Mouse (Mus musculus) erythroid progenitor cell, adult 5-6 weeks (primary cell): ENCODE data around the gene AC134908.4. TPM values are rescaled to one million over a fixed set of nuclear protein-coding genes. Genes with fewer than 3 reads are reported as not detected.

ENCODE experiments used
- ATAC-seq: replicated peaks from 2 replicates; pipeline ENCODE4 v1.8.0; 2016; ENCODE audit warnings: moderate number of reproducible peaks, mild to moderate bottlenecking, moderate TSS enrichment, inconsistent platforms; ENCODE audit not compliant: poor library complexity, low FRiP score, severe bottlenecking
- total RNA-seq, 2 experiments: library from RNA; stranded (forward) in 1 of 2; stranded (reverse) in 1 of 2; fragments of 150-400 nt in 1 of 2; fragments of 186-747, 209-891 nt in 1 of 2; gene quantifications; 2 replicates each; pipeline versions ENCODE4 v1.2.3 to v1.2.4; 2015 to 2017; ENCODE audit warnings: low replicate concordance in 2 of 2

Gene AC134908.4
- total RNA-seq, 2 experiments from 2014 or later: not detected

DNA sequence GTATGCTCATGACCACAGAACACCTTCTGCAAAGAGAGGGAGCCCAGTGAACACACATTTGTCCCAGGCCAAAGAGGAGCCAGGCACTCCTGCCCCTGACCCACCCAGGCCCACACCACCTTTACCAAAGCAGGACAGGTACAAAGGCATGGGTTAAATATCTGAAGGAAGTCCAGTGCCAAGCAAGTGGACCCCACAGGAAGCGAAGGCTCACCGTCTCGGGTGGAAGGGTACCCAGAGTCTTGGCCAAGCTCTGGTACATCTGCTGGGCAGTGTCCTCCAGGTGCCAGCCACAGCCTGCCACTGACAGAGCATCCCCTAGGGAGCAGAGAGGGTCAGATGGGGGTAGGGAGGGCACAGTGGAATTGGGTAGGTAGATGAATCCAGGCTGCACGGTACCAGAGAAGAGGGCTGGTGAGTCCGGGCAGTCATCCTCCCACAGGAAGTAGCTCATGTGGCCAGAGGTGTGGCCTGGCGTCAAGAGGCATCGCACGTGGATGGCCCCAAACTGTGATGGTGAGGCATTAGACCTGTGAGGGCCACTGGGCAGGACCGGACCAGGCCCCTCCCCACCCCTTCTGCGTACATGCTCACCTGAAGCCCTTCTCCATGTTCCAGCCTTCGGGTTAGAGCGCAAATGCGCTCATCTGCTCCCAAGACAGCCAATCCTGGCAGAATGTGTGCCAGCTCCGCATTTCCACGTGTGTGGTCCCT, 11.4 kb downstream of the AC134908.4 start:
- no peak for ATAC-seq

DNA sequence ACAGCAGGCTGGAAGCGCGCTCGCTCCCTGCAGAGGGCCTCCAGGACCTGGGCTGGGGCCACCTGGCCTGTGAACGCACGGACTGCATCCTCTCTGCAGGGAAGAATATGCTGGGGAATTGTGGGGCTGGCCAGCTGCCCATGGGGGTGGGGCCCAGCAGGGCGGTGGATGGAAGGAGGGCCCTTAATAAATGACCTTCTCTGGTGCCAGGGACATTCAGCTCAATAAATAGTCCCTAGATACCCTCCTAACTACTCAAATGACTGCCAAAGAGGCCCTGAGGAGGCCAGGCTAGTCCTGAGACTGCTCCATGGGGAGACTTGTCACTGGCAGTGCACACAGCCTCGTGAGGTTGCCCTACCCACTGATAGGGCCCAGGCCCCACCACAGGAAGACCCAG, 12.4 kb downstream of the AC134908.4 start:
- no peak for ATAC-seq

DNA sequence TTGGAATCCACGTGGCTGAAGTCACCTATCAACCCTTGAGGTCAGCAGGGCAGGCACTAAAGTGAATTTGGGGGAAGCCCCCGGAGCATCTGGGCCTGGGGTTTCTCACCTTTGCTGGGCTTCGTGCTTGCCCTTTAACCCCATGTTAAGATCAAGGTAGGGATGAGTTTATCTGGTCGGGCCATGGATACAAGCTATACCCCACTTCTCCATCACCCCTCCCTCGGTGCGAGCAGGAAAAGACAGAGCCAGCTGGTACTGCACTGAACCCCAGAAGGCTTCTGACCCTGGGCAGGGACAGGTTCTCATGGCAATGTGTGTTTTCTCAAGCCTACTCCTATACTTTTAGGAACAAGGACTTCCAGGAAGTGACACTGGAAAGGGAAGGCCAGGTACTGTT, 14.1 kb downstream of the AC134908.4 start:
- no peak for ATAC-seq

DNA sequence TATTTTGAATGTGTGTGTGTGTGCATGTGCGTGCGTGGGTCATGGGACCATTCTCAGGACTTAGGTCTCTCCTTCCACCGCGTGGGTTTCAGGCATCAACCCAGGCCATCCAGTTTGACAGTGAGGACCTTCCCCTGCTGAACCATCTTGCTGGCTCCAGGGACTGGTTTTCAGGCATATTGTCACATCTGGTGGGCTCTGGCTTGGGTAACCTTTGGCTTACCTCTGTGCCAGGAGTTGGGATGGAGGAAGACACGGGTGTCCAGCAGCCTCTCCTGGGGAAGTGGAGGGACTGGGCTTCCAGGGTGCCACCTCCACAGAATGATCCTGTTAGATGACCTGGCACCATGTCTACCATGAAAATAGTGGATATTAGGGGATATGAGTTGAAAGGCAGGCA, 17.5 kb downstream of the AC134908.4 start:
- no peak for ATAC-seq

DNA sequence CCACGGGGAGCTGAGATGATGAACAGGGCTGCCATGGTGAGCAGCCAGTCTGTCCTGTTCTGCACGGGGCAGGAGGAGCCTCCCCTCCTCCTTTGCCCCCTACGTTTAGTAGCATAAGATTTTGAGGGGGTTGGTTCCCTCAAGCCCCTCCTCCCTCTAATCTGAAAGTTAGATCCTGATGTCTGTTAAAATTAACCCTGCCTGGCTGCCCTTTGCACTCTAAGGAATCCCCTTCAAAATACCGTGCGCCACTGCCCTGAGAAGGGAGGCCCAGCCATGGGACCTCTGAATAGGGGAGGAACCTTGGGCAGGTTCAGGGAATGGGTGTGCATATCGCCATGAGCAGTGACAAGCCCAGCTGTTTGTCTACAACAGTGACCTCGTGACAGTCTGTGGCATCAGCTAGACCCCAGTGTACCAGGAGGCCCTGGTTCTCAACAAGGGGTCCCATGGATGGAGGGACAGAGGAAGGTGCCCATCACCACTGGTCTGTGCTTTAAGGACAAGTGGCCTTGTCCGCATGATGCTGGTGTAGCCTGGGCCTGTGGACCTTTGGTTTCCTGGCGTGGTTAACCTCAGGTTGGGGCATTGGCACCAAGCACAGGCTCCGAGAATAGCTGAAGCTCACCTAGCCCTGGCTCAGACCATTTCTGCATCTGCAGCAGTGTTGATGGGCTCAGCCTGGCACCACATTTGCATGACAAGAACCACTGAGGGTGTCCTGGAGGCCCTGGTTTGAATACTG, 20.0 kb downstream of the AC134908.4 start:
- ATAC-seq: no peak

DNA sequence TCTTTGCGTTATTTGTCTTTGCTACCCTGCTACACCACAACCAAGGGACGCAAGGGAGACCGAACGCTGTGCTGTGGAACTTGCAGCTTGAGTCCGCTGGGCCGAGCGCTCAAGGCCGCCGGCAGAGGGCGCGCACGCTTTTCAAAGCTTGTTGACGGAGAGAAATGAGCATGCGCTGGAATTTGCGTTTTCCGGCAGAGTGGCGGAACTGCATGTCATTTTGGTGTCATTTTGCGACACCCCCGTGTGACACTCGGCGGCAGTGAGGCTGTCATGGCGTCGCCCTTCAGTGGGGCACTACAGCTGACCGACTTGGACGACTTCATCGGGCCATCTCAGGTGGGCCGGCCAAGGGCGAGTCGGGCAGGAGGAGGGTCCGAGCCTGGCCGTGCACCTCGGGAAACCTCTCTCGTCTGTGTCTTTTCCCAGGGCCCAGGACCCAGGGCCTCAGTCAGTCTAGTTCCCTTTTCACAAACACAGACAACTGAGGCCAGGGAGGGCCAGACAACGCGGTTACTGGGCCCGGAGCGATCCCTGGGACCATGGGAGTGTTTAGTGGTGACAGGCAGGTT, 21.8 kb downstream of the AC134908.4 start, which contains the start of gene Narfl:
Narfl (plus strand) TSS at position 228 of the 572 bp plus-strand sequence.
- peak; percentile 99 for ATAC-seq

DNA sequence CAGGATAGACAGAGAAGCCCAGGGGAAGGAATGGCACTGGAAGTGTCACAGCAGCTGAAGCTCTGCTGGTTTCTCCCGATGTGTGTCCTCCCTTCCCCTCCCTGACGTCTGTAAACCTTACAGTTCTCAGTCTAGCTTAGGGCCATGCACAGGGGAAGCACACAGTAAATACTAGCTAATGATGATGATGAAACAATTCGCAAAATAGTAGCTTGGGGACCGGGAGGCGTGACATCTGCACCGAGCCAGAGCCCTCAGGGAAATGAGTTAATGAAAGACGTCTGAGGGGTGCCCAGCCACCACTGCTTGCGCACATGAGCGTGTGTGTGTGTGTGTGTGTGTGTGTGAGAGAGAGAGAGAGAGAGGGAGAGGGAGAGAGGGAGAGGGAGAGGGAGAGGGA, 26.1 kb downstream of the AC134908.4 start:
- no peak for ATAC-seq

DNA sequence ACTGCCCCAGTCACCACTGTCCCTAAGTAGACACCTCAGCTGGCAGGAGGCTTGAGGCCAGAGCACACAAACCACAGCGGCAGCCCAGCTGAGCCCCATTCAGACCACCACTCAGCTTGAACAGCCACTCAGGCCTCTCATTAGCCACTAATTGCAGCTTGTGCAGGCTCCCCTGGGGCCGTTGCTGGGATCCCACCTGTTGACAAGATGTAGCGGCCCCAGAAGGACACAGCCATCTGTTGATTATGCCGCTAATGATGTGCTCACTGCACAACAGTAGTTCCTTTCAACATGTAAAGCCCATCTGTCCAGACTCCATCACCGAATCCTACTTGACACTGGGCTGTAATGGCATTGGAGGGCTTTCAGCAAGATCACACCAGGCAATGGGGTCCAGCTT, 29.6 kb downstream of the AC134908.4 start:
- ATAC-seq: no peak

DNA sequence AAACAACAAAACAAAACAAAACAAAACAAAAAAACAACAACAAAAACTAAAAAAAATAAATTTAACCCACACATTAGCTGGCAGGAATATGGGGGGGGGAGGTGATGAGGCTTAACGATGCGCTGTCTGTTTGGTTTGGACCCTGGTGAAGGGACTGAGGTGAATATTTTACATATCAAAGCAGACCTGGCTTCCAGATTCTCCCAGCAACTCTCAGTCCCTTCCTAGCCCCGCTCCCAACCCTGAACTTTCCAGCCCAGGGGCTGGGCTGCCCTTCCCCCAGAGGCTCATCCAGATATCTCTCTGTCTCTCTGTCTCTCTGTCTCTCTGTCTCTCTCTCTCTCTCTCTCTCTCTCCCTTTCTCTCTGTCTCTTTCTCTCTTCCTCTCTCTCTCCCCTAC, 32.9 kb downstream of the AC134908.4 start:
- no peak for ATAC-seq

DNA sequence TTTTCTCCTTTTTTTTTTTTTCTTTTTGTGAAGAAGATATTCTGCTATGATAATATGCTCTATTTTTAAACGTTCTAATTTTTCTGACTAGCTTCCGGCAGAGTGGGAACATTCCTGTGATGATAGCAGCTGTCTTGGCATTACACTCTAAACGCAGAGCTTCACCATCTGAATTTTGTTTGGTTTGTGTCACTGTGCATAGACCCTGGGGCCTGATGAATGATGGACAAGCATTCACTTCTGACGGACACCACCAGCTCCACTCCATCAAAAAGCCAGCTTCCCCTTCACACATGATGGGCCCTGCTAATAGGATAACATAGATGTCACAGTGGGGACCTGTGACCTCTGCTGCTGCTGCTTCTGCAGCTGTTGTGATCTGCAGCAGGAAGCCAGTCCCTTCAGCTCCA, 33.9 kb downstream of the AC134908.4 start:
- no peak for ATAC-seq

DNA sequence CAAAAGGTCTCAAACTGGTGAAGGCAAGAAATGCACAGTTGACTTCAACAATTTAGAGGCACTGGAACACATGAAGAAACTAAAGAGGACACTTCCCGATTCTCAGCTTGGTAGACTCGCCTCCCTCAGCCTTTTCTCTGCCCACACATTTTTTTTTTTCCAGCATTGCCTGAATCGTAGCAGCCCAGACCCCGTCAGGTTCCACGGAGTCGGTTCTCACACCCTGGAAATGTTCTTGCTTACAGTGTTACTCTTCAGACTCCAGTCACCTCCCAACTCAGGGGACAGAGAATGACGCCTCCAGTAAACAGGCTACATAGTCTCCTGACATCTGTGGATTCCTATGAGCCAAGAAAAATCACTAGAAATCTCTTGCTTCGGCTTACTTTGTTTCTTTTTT, 35.3 kb downstream of the AC134908.4 start:
- no peak for ATAC-seq

DNA sequence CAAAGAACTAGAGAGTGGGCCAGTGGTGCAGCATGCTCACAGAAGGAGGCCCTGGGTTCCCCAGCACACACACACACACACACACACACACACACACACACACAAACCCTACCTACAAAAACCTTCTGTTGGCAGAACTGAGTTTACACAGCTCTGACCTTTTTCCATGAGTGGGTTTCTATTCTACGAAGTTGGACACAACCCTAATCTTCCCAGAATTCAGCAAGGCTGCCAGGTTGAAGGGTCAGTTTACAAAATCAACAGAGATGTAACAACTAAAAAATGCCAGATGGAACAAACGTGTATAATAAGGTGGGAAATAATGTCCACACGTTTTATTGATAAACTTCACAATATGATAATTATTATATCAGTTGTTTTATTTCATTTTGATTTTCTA, 37.8 kb downstream of the AC134908.4 start:
- ATAC-seq: no peak

DNA sequence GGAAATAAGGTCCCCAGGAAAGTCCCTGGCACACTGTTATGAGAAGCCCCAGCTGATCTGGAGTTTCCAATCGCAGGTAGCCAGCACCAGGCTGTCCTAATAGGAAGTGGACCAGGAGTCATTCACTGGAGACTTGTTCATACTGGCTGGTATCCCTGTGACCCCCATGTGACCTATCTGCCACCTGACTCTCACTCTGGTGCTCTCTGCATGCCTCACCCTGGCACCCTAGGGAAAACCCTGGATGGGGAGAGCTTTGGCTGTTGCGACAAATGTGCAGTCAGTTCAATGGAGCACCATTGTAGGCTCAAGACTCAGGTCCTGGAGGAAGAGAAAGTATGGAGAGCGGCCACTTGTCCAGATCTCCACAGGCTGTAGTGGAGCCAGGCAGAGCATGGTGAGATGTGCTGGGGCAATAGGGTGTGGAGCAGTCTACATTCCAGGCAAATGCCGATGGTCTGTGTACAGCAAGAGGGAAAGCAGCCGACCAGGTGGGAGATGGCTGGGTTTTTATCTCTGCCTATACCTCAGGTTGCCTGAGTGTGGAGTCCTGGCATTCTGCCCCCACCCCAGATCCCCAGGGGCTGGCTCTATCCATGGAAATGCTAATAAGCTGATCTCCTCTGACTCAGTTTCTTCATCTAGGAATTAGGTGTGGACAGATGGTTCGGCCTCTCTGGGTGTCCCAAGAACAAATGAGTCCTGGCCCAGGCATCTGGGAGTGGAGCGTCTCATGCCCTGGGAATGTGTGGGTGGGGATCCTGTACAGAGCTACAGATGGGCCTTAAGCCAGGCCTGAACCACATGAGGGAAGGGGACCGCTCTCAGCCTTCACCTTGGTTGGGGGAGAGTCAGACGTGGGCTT, 38.8 kb downstream of the AC134908.4 start:
- no peak for ATAC-seq

DNA sequence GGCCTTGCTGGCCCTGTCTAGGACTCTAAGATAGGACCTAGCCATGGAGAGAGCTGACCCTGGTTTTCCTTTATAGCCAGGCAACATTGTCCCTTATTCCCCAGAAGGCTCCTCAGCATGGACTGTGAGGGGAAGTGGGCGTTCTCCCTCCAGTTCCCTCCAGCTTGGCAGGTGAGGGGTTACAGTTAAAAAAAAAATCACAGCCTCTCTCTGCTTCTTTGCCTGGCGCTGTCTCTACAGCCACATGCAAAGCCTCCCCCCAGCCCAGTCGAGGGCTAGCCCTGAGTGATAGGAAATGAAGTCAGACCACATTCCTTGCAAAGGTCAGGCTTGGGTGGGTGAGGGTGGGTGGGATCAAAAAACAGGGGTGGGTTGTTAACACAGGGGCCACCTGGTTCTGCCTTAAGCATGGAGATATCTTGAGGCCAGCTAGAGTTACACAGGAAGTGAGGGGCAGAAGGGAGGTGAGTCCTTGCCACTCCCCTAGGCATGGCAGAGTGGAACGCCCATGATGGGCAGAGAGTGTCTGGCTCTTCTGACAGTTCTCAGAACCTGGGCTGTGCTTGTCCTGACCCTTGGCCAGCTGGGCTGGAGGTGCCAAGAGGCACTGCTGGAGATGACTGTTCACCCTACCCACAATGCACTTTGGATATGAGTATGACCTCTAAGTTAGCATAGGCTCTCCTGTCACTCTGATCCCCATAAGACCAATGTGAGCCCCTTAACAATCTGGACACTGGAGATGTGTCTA, 39.7 kb downstream of the AC134908.4 start:
- ATAC-seq: no peak

DNA sequence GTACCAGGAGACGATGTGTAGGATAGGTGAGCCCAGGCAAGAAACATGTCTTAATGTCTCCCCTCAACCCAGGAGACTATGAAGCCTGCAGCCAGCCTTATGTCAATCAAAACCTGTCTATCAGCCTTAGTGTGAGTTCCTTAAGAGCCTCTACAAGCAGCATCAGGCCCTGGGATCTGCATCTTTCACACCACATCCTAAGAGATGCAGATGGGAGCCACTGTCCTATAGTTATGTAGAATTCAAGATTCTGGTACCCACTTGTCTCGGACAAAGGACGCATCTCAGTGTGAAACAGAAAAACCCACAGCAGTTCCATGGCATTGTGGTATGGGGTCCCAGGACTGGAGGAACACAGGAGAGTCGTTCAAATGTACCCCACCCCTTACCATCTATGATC, 40.4 kb downstream of the AC134908.4 start:
- no peak for ATAC-seq

DNA sequence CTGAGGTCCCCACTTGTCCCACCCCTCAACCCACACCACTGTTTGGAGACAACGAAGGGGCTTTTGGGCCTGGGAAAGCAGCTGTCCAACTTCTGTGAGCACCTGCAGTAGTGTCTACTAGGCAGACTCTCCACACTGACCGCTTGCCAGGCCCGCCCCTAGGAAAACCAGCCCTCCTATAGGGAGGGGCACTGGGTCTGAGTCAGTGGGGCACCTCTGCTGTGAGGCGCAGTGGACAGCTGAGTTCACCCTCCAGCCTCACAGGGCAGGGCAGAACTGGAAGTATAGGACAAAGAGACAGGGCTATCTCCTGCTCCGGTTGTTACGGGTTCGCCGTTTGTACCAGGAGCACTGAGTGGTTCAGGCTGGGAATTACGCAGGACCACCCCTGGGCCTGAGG, 41.2 kb downstream of the AC134908.4 start, which contains the start of gene Msln:
Msln (minus strand) TSS at position 138 of the 400 bp plus-strand sequence.
- no peak for ATAC-seq

DNA sequence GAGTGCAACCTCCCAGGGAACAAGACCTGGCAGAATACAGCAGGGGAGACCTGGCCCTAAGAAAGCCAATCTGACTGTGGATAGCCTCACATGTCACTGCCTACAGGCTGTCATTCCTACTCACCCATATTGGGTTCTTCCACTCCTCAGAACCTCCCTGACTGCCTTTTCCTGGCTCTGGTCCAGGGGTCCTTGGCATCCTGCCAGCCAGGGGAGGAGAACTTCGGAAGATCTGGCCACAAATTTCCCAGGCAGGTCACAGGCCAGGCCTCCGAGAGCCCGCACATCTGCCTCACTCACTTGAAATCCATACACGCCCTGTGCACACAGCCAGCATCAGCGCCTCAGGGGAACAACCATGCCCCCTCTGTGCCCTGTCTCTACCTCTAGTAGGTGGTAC, 44.0 kb downstream of the AC134908.4 start:
- no peak for ATAC-seq

DNA sequence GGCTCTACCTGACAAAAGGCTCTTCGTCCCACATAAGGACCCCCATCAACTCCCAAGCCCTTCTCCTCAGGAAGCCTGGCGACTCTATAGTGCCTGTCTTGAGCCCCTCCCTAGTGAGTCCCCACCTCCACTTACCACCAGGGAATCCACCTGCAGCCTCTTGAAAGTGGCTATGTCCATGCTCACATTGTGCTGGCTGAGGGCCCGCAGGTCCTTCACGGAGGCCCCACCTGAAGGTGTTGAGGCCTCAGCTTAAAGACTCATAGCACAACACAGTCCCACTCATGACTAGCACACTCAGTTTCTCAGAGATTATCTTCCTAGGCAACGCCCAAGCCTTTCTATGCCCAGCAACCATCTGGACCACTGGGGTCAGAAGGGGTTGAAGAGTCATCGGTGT, 46.1 kb downstream of the AC134908.4 start:
- no peak for ATAC-seq

DNA sequence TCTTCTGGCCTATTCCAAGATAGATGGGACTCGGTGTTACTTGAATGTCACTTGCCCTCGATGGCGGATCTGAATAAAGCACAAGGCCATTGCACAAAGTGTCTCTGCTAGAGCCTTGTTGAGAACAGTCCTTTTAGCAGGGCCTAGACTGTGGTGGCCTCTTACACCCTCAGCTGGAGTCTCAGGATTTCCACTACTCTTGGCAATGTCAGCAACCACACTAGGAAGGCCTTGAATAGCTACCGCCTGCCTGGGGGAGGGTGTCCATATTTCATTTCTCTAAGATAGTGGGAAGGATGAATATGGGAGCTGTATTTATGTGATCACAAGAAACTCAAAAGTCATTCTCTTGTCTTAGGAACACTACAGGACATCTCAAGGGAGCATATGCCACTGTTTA, 47.2 kb downstream of the AC134908.4 start:
- no peak for ATAC-seq
